Mouse (Mus musculus) liver, embryonic 16.5 days (tissue): ENCODE measurements at regions not wholly inside any gene's neighbourhood (a gene's known extent, or its start where the extent isn't known, plus 50 kb on each side); places are given as distances from the start of the nearest gene placed in this dataset.

Experiments used
- ATAC-seq: fragments of 200-750 bp; cut with Nextera tagmentation; 2 replicates; pipeline ENCODE4 v1.8.0; 2017; ENCODE audit warnings: low read depth, mild to moderate bottlenecking, moderate number of reproducible peaks, moderate library complexity
- H3K27ac ChIP-seq: fragments of 300-500 bp; sonication (generic); 2 replicates; pipeline ENCODE4 v1.5.1; 2014; ENCODE audit warnings: mild to moderate bottlenecking, low read length
- H3K27me3 ChIP-seq: fragments of 300-500 bp; sonication (generic); 2 replicates; pipeline ENCODE4 v1.6.1; 2014; ENCODE audit warnings: low read depth, low read length, mixed read lengths; ENCODE audit not compliant: control insufficient read depth, insufficient read depth
- H3K36me3 ChIP-seq: fragments of 300-500 bp; sonication (generic); 2 replicates; pipeline ENCODE4 v1.6.1; 2014; ENCODE audit warnings: mild to moderate bottlenecking; ENCODE audit not compliant: control insufficient read depth, insufficient read depth
- H3K4me1 ChIP-seq: fragments of 300-500 bp; sonication (generic); 2 replicates; pipeline ENCODE4 v1.6.1; 2014; ENCODE audit warnings: low read depth, low read length, mixed read lengths; ENCODE audit not compliant: control insufficient read depth
- H3K4me2 ChIP-seq: fragments of 300-500 bp; sonication (generic); 2 replicates; pipeline ENCODE4 v1.6.1; 2014; ENCODE audit warnings: low read depth, low read length, mixed read lengths
- H3K4me3 ChIP-seq: fragments of 300-500 bp; sonication (generic); 2 replicates; pipeline ENCODE4 v1.5.1; 2014; ENCODE audit warnings: low read depth, mild to moderate bottlenecking, low read length
- H3K9ac ChIP-seq: fragments of 300-500 bp; sonication (generic); 2 replicates; pipeline ENCODE4 v1.6.1; 2014; ENCODE audit warnings: low read depth, low read length
- H3K9me3 ChIP-seq: fragments of 300-500 bp; sonication (generic); replicated peaks from 2 replicates; pipeline ENCODE4 v1.6.1; 2016; ENCODE audit warnings: low read length; ENCODE audit not compliant: control insufficient read depth
- WGBS: fragments of 180-500 bp; shearing (Covaris S2); extraction: QIAGEN DNeasy Blood & Tissue Kit; methylation state at CpG from one replicate; pipeline ENCODE4 v1.1.7; 2014; ENCODE audit not compliant: insufficient replicate concordance; 5-methylcytosine and 5-hydroxymethylcytosine counted together

DNA sequence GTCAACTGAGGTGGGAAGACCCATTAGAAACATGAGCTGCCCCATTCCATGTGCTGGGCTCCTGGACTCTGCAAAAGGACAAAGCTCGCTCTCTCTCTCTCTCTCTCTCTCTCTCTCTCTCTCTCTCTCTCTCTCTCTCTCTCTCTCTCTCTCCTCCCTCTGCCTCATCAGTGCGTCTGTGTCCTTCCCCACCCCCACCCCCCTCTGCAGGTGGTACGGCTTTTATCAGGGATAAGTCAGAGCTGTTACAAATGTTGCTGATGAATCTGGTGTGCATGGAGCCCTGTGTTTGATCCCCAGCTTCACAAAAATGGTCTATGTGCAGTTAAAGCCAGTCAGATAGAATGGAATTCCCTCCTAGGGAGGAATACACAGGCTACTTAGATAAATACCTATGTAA, 247.8 kb upstream of the Smlr1 start:
- no peaks in the 10 kb centered on the region for H3K36me3 ChIP-seq
- H3K4me3 ChIP-seq = no peak overlapping the region
- H3K9me3 ChIP-seq = no peaks in the 10 kb centered on the region
- WGBS = 33% methylated on average over 3 of the region's 3 CpGs
- ATAC-seq = no peak
- no peak overlapping the region for H3K4me2 ChIP-seq
- no peaks in the 10 kb centered on the region for H3K27me3 ChIP-seq
- no peaks in the 10 kb centered on the region for H3K4me1 ChIP-seq
- no peak overlapping the region for H3K27ac ChIP-seq
- H3K9ac ChIP-seq = no peak overlapping the region

DNA sequence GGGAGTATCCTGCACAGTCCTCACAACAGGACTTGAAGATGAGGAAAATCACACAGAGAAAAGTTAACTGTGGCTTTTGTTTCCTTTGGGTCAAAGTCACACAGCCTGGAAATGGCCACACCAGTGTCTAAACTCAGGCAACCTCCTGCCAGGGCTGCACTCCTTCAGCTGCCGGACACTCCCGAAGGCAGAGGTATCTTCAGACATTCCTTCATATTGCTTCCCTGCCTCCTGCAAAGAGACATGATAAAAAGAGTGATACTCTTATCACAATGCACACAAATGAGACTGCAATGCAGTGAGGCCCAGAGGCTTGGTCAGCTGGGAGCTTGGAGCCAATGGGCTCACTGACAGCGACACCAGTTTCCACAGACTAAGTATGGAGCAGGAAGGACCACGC, 243.4 kb upstream of the Smlr1 start:
- Histone ChIP-seq H3K4me1 (no peaks in the 10 kb centered on the region), H3K27me3 (no peaks in the 10 kb centered on the region), H3K27ac (no peak overlapping the region), H3K36me3 (no peaks in the 10 kb centered on the region), H3K9ac (no peak overlapping the region), H3K9me3 (no peaks in the 10 kb centered on the region), H3K4me2 (no peak overlapping the region), H3K4me3 (no peak overlapping the region)
- ATAC-seq = no peak
- 77% methylated on average over 4 of the region's 4 CpGs for WGBS

DNA sequence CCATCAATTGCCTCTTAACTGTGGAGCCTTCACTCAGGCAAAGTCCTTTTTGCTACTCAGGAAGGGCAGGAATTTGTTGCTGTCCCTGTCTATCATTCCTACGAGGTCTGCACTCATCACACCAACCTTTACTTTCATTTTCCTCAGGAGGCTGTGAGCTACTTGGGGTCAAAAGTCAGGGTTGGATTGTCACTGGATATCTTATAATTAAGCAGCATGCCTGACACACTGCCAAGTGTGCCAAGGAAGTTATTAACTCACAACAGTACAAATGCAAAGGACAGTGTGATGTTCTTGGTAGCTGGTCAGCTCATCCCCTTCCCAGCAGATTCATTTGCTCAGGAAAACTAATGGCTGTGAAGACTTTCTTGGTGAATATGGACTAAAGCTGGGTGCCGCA, 241.7 kb upstream of the Smlr1 start:
- H3K4me2 ChIP-seq = no peak overlapping the region
- no peak overlapping the region for H3K27ac ChIP-seq
- no peak overlapping the region for H3K4me3 ChIP-seq
- no peaks in the 10 kb centered on the region for H3K4me1 ChIP-seq
- ATAC-seq = no peak
- 57% methylated on average over 2 of the region's 2 CpGs for WGBS
- H3K36me3 ChIP-seq = no peaks in the 10 kb centered on the region
- no peak overlapping the region for H3K9ac ChIP-seq
- H3K9me3 ChIP-seq = no peaks in the 10 kb centered on the region
- no peaks in the 10 kb centered on the region for H3K27me3 ChIP-seq

DNA sequence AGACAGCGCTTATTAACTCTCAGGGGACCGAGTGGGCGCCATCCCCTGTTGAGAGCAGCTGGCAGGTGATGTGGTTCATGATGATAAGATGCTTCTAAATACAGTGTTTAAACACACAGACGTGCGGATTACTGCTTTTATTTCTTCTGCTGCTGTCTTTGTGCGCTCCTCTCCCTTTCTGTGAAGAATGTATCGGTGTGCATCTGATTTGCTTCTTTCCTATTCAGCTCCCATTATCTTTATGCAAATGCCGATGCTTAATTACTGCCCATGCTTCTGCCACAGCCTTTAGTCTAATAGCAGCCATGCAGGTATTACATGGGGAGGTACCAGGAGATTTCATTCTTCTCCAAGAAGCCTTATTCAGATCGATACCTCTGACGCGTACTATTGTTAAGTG, 240.6 kb upstream of the Smlr1 start:
- Histone ChIP-seq H3K4me2 (no peak overlapping the region), H3K27ac (no peak overlapping the region), H3K27me3 (no peaks in the 10 kb centered on the region), H3K9ac (no peak overlapping the region), H3K36me3 (no peaks in the 10 kb centered on the region), H3K4me3 (no peak overlapping the region), H3K9me3 (no peaks in the 10 kb centered on the region), H3K4me1 (no peaks in the 10 kb centered on the region)
- WGBS = 76% methylated on average over 11 of the region's 11 CpGs
- ATAC-seq = no peak

DNA sequence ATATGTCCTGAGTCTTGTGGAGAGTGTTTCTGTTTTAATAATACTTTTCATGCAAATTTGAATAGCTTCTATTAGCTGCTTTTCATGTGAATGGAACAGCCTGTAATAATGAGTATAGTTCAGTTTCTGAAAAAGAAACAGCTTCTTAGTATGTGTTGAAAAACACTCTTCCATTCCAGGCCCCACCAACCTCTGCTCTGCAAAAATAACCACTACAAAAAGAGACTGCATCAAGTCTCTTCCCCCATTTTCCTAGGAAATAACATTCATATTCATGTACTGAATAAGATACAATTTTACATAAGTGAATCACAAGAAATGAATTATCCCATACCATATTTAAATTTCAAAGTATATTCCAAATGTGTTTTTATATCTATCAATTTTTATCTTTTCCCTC, 234.0 kb upstream of the Smlr1 start:
- no peak overlapping the region for H3K27ac ChIP-seq
- no peaks in the 10 kb centered on the region for H3K4me1 ChIP-seq
- H3K27me3 ChIP-seq = no peaks in the 10 kb centered on the region
- H3K4me3 ChIP-seq = no peak overlapping the region
- H3K9ac ChIP-seq = no peak overlapping the region
- ATAC-seq = no peak
- H3K36me3 ChIP-seq = no peaks in the 10 kb centered on the region
- H3K9me3 ChIP-seq = no peaks in the 10 kb centered on the region
- no peak overlapping the region for H3K4me2 ChIP-seq

DNA sequence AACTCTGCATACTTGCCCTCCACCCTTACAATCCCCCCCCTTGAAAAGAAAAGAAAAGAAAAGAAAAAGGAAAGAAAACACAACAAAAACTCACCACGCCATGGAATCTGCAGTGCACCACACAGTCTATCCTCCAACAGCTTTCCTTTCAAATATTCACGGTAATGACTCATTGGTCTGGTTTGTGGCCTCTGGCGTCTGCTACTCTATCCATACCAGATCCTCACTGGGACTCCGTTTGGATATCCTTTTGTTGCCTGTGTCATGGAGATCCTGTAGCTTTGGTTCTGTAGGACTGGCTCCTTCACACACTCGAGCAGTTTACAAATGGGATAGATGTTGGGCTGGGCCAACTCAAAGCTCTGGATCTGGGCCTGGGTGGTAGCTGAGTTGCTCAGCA, 232.4 kb upstream of the Smlr1 start:
- H3K4me2 ChIP-seq = no peak overlapping the region
- no peaks in the 10 kb centered on the region for H3K4me1 ChIP-seq
- no peak for ATAC-seq
- H3K9ac ChIP-seq = no peak overlapping the region
- H3K27me3 ChIP-seq = no peaks in the 10 kb centered on the region
- H3K27ac ChIP-seq = no peak overlapping the region
- H3K4me3 ChIP-seq = no peak overlapping the region
- H3K36me3 ChIP-seq = no peaks in the 10 kb centered on the region
- WGBS = 63% methylated on average over 5 of the region's 5 CpGs
- no peaks in the 10 kb centered on the region for H3K9me3 ChIP-seq

DNA sequence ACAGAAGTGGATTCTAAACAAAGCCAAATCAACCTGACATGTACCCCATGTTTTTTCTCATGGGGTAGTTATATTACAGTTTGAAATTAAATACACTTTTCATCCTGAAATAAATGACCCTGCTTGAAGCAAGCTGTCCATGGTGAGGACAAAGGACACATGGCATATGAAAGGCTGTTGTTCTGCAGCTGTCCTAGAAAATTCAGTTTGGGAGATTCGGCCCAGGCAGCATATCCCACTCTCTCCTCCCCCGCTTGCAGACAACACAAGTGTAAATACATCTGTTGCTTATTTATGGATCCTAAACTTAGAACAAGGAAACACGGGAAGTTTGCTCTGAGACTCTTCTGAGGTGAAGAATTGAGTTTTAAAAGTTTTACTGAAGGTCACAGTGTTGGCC, 218.2 kb upstream of the Smlr1 start:
- 51% methylated on average over 3 of the region's 3 CpGs for WGBS
- Histone ChIP-seq H3K4me3 (no peak overlapping the region), H3K4me2 (no peak overlapping the region), H3K27me3 (no peaks in the 10 kb centered on the region), H3K36me3 (no peaks in the 10 kb centered on the region), H3K9ac (no peak overlapping the region), H3K4me1 (no peaks in the 10 kb centered on the region), H3K27ac (no peak overlapping the region), H3K9me3 (no peaks in the 10 kb centered on the region)
- ATAC-seq = no peak

DNA sequence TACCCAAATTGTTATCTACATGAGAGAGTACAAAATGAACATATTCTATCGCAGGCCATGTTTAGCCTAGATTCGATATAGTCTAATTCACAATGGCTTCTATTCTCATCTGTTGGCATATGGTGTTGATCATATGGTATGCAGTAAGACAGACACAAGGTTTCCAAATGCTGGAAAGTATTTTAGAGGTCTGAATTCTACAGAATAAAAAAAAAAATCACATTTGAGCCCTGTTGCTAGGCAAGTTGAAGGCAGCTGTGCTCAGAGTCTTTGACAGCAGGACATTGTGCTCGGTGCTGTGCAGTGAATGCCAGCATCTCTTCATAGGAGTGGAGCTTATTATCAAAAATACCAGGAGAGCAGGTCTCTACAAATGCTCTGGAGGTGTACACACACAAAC, 206.6 kb upstream of the Smlr1 start:
- Histone ChIP-seq H3K9me3 (no peaks in the 10 kb centered on the region), H3K9ac (no peak overlapping the region), H3K27ac (no peak overlapping the region), H3K4me2 (no peak overlapping the region), H3K36me3 (no peaks in the 10 kb centered on the region), H3K4me1 (no peaks in the 10 kb centered on the region), H3K27me3 (no peaks in the 10 kb centered on the region), H3K4me3 (no peak overlapping the region)
- 70% methylated on average over 3 of the region's 3 CpGs for WGBS
- ATAC-seq = no peak

DNA sequence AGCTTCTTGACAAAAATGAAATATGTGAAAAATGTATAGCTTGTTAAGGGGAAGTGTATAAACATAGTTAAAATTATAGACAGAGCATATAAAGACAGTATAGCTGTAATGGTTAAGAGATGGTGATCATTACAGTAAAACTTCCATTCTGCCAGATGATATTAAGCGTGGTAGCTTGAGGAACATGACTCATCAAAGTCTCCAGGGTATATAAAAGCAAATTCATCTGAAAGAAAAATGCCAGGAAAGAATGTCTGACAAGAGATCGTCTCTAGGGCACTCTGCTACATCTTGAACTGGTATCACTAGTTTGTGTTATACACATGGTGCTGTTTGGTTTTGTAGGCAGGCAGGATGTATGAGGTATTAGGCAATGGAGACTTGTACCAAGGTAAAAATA, 204.9 kb upstream of the Smlr1 start:
- Histone ChIP-seq H3K4me3 (no peak overlapping the region), H3K27me3 (no peaks in the 10 kb centered on the region), H3K27ac (no peak overlapping the region), H3K9ac (no peak overlapping the region), H3K4me1 (no peaks in the 10 kb centered on the region), H3K4me2 (no peak overlapping the region), H3K9me3 (no peaks in the 10 kb centered on the region), H3K36me3 (no peaks in the 10 kb centered on the region)
- WGBS = 45% methylated on average over 2 of the region's 2 CpGs
- no peak for ATAC-seq

DNA sequence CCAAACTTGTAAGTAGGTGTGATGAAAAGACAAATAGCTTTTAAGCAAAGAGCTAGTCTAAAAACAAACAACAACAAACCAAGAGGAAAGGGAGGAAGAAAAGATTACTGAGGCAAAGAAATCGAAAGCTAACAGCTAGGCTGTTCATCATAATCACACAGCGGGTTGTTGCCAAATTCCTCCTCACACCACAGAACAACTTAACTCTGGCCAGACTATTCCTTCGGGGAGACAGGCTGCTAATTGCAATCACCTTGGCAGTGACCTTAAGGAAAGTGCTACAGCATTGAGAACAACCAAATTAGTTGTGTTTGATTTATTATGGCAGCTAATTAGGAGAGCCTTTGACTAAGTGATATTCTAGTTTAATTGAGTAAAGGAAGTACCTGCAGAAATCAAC, 194.4 kb upstream of the Smlr1 start:
- H3K4me3 ChIP-seq = no peak overlapping the region
- no peak overlapping the region for H3K27ac ChIP-seq
- H3K4me1 ChIP-seq = no peaks in the 10 kb centered on the region
- H3K36me3 ChIP-seq = no peaks in the 10 kb centered on the region
- no peak overlapping the region for H3K4me2 ChIP-seq
- no peak for ATAC-seq
- H3K9me3 ChIP-seq = no peaks in the 10 kb centered on the region
- WGBS = 36% methylated on average over 3 of the region's 3 CpGs
- H3K9ac ChIP-seq = no peak overlapping the region
- H3K27me3 ChIP-seq = no peaks in the 10 kb centered on the region
